Mouse (Mus musculus): ENCODE results near the gene Ankib1.

GRCm38 (mm10) chr5:3772017-3772416 lies 30.7 kb downstream of the Ankib1 start:
- TF ChIP-seq CTCF (IDR thresholded peaks at IDR 0.05; ENCODE audit: extremely low read depth, insufficient read depth, insufficient read length, insufficient replicate concordance): no peak
- TF ChIP-seq POLR2A (IDR thresholded peaks at IDR 0.05; ENCODE audit: low read depth, low read length): no peak

Measured in spleen, adult 2 months (tissue).